Mouse (Mus musculus) kidney, embryonic 16.5 days (tissue): ENCODE data around the gene Abcg1. TPM values are rescaled to one million over a fixed set of nuclear protein-coding genes. Genes with fewer than 3 reads are reported as not detected.

Source experiments
- ATAC-seq: fragments of 200-750 bp; cut with Nextera tagmentation; 2 replicates; pipeline ENCODE4 v1.8.0; 2017; ENCODE audit warnings: moderate TSS enrichment; ENCODE audit not compliant: low FRiP score, low TSS enrichment
- H3K27ac ChIP-seq: fragments of 300-500 bp; sonication (generic); 2 replicates; pipeline ENCODE4 v1.5.1; 2014; ENCODE audit warnings: low read length
- H3K27me3 ChIP-seq: fragments of 300-500 bp; sonication (generic); 2 replicates; pipeline ENCODE4 v1.6.1; 2014; ENCODE audit warnings: low read length, control low read depth, mixed read lengths; ENCODE audit not compliant: insufficient read depth
- H3K36me3 ChIP-seq: fragments of 300-500 bp; sonication (generic); 2 replicates; pipeline ENCODE4 v1.6.1; 2014; ENCODE audit warnings: low read length, control low read depth, mixed read lengths; ENCODE audit not compliant: insufficient read depth
- H3K4me1 ChIP-seq: fragments of 300-500 bp; sonication (generic); 2 replicates; pipeline ENCODE4 v1.6.1; 2014; ENCODE audit warnings: low read length, control low read depth, mixed read lengths; ENCODE audit not compliant: insufficient read depth
- H3K4me2 ChIP-seq: fragments of 300-500 bp; sonication (generic); replicated peaks from 2 replicates; pipeline ENCODE4 v1.6.1; 2014; ENCODE audit warnings: low read depth, low read length
- H3K4me3 ChIP-seq: fragments of 300-500 bp; sonication (generic); 2 replicates; pipeline ENCODE4 v1.5.1; 2014; ENCODE audit warnings: mild to moderate bottlenecking, low read length
- H3K9ac ChIP-seq: fragments of 300-500 bp; sonication (generic); replicated peaks from 2 replicates; pipeline ENCODE4 v1.6.1; 2014; ENCODE audit warnings: low read length
- H3K9me3 ChIP-seq: fragments of 300-500 bp; sonication (generic); 2 replicates; pipeline ENCODE4 v1.6.1; 2016; ENCODE audit warnings: low read length, control low read depth
- WGBS: fragments of 180-500 bp; shearing (Covaris S2); extraction: QIAGEN DNeasy Blood & Tissue Kit; methylation state at CpG from one replicate; pipeline ENCODE4 v1.1.7; 2014; 5-methylcytosine and 5-hydroxymethylcytosine counted together
- polyA plus RNA-seq: library from polyadenylated mRNA; unstranded; fragments of >200 nt; fragmentation: Nextera tagmentation; extraction: Ambion mirVana; gene quantifications from 2 replicates; pipeline ENCODE4 v1.2.1, GENCODE M21; 2015

Abcg1 gene
- polyA plus RNA-seq, 1 experiment from 2014 or later = 9.2 TPM

DNA sequence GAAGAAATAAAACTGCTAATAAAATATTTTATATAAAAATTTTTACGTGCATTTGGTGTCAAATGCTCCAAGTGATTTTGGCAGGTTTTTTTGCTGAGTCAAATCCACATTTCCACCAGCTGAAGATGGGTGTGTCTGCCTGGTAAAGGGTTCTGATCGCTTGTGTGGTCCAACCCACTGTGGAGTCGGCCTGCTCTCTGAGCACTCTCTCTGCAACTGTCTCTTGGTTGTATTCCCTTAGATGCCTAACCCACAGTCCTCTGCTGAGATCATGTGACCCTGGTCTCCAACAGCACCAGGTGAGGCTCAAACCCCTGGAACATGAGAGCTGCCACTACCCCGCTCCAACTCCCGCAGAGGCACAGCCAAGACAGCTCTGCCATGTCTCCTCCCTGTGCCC, 60.5 kb downstream of the Abcg1 start:
- ATAC-seq = no peak
- no peaks in the 10 kb centered on the region for H3K36me3 ChIP-seq
- no peak overlapping the region for H3K9ac ChIP-seq
- 87% methylated on average over 5 of the region's 5 CpGs for WGBS
- no peaks in the 10 kb centered on the region for H3K9me3 ChIP-seq
- no peaks in the 10 kb centered on the region for H3K27me3 ChIP-seq
- no peaks in the 10 kb centered on the region for H3K4me1 ChIP-seq
- no peak overlapping the region for H3K4me2 ChIP-seq
- H3K27ac ChIP-seq = no peak overlapping the region
- H3K4me3 ChIP-seq = no peak overlapping the region

DNA sequence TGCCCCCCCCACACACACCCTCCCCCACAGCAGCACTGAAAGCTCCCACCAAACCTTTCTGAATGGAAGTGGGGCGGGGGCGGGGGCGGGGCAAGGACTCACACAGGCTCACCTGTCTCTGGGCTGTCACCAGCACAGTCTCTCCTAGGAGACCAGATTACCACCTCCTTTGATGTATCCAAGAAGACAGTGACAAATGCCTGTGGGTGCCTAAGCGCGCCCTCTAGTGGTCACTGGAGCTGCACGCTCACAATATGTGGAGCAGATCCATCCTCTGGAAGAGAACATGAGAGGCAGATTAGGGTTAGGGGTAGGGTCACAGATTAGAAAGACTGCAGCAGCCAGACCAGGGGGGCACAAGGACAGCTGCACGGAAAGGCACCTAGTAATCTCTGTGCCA, 62.0 kb downstream of the Abcg1 start:
- Histone ChIP-seq H3K4me3 (no peak overlapping the region), H3K9ac (no peak overlapping the region), H3K36me3 (no peaks in the 10 kb centered on the region), H3K4me2 (no peak overlapping the region), H3K27me3 (no peaks in the 10 kb centered on the region), H3K4me1 (no peaks in the 10 kb centered on the region), H3K27ac (no peak overlapping the region), H3K9me3 (peaks cover 6% of the 10 kb centered on the region; the same call in 1 of the 2 replicates)
- ATAC-seq = peak; percentile 53; the same call in 1 of the 2 replicates
- WGBS = 5% methylated on average over 7 of the region's 7 CpGs

DNA sequence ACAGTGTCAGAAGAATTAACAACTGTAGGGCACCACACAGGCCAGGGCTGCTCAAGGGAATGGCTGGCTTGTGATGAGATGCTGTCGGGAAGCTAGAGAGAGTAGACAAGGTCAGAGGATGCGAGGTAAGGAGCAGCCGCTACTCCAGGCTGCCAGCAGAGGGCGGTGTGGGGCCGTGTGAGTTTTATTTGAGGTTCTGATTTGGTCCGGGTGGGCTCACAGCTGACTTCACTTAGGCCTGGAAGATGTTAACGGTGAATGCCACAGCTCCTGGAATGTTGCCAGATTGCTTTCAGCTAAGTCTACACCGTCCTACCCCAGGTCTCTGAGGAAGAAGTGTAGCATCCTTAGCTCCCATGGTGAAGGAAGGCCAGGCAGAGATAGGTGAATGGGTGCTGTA, 64.5 kb downstream of the Abcg1 start:
- ATAC-seq = 0 out of 2 replicates have a peak, but pooled peaks have one; percentile 7
- Histone ChIP-seq H3K4me2 (no peak overlapping the region), H3K27ac (no peak overlapping the region), H3K36me3 (no peaks in the 10 kb centered on the region), H3K4me3 (no peak overlapping the region), H3K27me3 (no peaks in the 10 kb centered on the region), H3K9me3 (peaks cover 6% of the 10 kb centered on the region; the same call in 1 of the 2 replicates), H3K4me1 (peaks cover 7% of the 10 kb centered on the region; the same call in 1 of the 2 replicates), H3K9ac (no peak overlapping the region)
- WGBS = 12% methylated on average over 8 of the region's 8 CpGs

DNA sequence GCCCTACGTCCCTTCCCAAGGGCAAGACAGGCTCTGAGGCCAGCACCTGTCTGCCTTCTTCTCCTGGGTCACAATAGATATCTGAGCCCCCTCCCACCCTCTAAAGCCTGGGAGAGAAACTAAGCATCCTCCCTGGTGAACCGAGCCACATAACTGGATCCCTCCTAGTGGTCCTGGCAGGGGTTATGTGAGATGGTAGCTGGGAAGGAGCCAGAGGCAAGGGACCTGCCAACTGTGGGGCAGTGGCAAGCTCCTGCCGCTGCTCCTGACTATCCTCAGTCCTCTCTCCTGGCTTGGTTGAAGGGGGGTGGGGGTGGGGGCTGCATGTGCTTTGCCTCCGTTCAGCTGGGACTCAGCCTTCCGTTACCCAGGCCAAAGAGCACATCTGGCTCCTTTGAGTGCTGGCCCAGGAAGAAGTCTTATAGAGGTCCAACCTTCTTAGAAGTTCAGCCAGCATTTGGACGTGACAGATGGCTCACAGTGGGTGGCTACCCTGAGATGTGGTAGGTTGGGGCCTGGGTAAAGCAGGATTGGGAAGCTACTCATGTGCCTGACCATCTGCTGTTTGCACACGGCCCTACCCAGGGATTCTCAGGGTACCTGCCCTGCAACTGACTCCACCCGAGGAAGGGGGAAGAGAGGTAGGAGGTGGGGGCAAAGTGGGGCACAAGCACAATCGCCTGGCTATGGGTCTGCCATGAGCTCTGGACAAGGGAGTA, 68.2 kb downstream of the Abcg1 start:
- Histone ChIP-seq H3K36me3 (no peaks in the 10 kb centered on the region), H3K27me3 (no peaks in the 10 kb centered on the region), H3K9me3 (peaks cover 6% of the 10 kb centered on the region; the same call in 1 of the 2 replicates), H3K4me1 (peaks cover 7% of the 10 kb centered on the region; the same call in 1 of the 2 replicates), H3K4me3 (no peak overlapping the region), H3K27ac (no peak overlapping the region), H3K4me2 (no peak overlapping the region), H3K9ac (no peak overlapping the region)
- ATAC-seq = no peak
- 40% methylated on average over 9 of the region's 9 CpGs for WGBS

DNA sequence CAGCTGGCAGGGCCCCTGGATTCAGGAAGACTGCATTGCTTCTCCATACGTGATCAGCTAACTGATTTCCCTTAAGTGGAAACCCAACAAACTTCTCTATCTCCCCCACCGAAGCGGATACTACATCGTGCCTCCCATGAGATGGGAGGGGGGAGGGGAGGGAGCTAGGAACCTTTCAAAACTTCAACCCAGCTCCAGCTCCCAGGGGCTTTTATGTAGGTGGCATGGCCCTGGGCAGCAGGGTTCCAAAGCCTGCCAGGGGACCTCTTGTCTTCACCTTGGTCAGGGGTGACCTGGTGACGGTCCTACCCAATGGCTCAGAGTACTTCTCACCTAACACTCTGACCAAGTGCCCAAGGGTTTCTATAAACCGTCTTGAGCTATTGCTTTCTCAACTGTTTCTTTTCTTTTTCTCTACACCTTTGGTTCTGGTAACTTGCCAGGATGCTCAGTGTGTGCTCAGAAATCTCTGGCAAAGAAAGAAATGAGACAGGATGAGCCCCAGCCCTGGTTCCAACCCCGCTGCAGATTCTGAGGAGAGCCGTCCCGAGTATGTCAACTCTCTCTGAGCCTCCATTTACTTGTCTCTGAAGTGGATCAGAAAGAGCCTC, 71.3 kb downstream of the Abcg1 start:
- H3K4me1 ChIP-seq = peaks cover 7% of the 10 kb centered on the region; the same call in 1 of the 2 replicates
- no peak overlapping the region for H3K4me3 ChIP-seq
- H3K9me3 ChIP-seq = no peaks in the 10 kb centered on the region
- no peak for ATAC-seq
- WGBS = 79% methylated on average over 9 of the region's 9 CpGs
- H3K27ac ChIP-seq = no peak overlapping the region
- no peaks in the 10 kb centered on the region for H3K36me3 ChIP-seq
- H3K27me3 ChIP-seq = no peaks in the 10 kb centered on the region
- H3K4me2 ChIP-seq = no peak overlapping the region
- no peak overlapping the region for H3K9ac ChIP-seq

DNA sequence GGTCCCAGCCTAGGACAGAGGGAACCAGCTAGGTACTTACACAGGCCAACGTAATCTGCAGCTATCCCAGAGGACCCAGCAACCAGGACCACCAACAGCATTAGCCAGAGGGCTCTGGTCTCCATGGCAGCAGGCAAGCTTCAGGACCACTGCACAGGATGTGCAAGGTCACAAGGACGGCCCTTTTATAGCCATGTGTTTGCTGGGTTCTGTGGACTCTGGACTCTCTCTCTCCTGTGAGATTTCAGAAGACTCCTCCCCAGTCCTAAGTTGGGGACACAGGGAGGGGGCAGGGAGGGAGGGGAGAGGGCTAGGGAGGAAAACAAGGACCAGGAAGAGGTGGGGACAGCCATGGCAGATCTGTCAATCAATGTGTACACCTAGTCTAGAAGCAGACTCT, 72.0 kb downstream of the Abcg1 start, which contains the start of gene Tff3:
Gene Tff3, minus strand, starts transcription at position 195 of the 400 bp plus-strand sequence.
- H3K9ac ChIP-seq = no peak within 1 kb of the TSS
- 17% methylated on average over 2 of the region's 2 CpGs for WGBS
- H3K27me3 ChIP-seq = no peaks in the 10 kb centered on the region
- no peaks in the 10 kb centered on the region for H3K36me3 ChIP-seq
- H3K4me1 ChIP-seq = peaks cover 7% of the 10 kb centered on the region; the same call in 1 of the 2 replicates
- no peaks in the 10 kb centered on the region for H3K9me3 ChIP-seq
- no peak within 1 kb of the TSS for H3K4me3 ChIP-seq
- no peak within 1 kb of the TSS for H3K4me2 ChIP-seq
- no peak within 1 kb of the TSS for H3K27ac ChIP-seq
- no peak for ATAC-seq

DNA sequence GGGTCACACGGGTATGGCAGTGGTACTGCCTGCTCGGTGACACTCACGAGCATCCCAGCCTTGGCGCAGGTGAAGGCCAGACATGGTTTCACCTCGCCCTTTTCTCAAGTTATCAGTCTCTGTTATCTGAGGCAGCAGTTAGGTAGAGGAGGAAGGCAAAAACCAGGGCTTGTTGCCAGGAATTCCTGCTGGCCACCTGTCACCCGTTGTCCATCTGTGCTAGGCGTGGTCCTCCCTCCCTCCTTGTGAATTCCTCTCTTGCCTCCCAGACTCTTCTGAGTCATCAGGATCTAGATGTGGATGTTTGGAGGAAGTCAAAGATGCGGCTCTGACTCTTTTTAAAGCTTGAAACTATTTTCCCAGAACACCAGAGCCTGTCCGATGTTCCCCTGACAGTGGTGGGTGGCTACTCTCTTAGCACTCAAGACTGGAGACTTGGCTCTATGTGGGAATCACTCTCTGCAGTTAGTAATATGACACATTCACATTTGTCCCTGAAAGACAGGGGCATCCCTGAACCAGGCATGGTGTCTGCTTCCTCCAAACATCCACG, 73.9 kb downstream of the Abcg1 start:
- Histone ChIP-seq H3K27ac (no peak overlapping the region), H3K9ac (no peak overlapping the region), H3K4me1 (no peaks in the 10 kb centered on the region), H3K4me2 (no peak overlapping the region), H3K4me3 (no peak overlapping the region), H3K27me3 (no peaks in the 10 kb centered on the region), H3K9me3 (no peaks in the 10 kb centered on the region), H3K36me3 (no peaks in the 10 kb centered on the region)
- WGBS = 78% methylated on average over 10 of the region's 10 CpGs
- ATAC-seq = no peak

DNA sequence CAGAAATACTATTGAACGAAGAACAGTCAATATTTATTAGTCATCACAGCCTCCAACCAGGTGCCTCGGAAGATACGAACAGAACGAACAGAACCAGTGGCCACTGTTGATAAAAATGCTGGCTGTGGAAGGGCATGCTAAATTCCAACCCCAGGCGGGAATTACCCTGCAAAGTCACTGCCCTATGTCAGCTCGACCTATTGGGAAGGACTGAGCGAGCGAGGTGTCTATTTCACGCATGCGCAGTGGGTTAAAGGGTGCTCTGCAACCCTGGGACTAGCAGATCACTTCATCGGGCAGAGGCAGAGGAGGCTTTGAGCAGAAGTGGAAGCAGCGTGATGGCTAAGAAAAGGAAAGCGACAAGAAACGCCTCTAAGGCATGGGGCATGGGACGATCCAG, 76.3 kb downstream of the Abcg1 start:
- no peaks in the 10 kb centered on the region for H3K27me3 ChIP-seq
- WGBS = 67% methylated on average over 15 of the region's 15 CpGs

DNA sequence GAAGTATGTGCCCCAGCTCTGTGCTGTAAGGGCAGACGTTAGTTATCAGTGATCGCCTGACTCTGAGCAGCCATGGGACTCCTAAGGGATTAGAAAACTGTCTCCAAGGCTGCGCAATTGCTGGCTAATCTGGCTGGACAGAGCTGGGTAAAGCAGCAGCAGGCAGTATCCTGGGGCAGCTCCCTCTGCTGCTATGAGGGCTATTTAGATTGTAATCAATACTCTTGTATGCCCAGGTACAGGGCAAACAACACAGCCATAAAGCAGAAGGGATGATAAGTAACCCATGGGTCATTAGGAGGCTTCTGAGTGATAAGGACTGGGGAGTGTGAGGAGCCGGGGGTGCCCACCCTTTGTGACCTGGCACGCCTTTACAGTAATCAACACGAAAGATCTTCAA, 77.4 kb downstream of the Abcg1 start:
- WGBS = 56% methylated on average over 6 of the region's 6 CpGs
- no peak overlapping the region for H3K27ac ChIP-seq
- H3K27me3 ChIP-seq = no peaks in the 10 kb centered on the region
- no peaks in the 10 kb centered on the region for H3K9me3 ChIP-seq
- no peaks in the 10 kb centered on the region for H3K4me1 ChIP-seq
- H3K4me2 ChIP-seq = no peak overlapping the region
- H3K9ac ChIP-seq = no peak overlapping the region
- no peak for ATAC-seq
- no peak overlapping the region for H3K4me3 ChIP-seq
- H3K36me3 ChIP-seq = no peaks in the 10 kb centered on the region

More for the DNA sequence above, 76.3 kb downstream of the Abcg1 start:
- H3K27ac ChIP-seq = no peak overlapping the region
- H3K4me3 ChIP-seq = no peak overlapping the region
- no peaks in the 10 kb centered on the region for H3K4me1 ChIP-seq
- H3K9me3 ChIP-seq = no peaks in the 10 kb centered on the region
- no peaks in the 10 kb centered on the region for H3K36me3 ChIP-seq
- no peak for ATAC-seq
- H3K4me2 ChIP-seq = no peak overlapping the region
- no peak overlapping the region for H3K9ac ChIP-seq

DNA sequence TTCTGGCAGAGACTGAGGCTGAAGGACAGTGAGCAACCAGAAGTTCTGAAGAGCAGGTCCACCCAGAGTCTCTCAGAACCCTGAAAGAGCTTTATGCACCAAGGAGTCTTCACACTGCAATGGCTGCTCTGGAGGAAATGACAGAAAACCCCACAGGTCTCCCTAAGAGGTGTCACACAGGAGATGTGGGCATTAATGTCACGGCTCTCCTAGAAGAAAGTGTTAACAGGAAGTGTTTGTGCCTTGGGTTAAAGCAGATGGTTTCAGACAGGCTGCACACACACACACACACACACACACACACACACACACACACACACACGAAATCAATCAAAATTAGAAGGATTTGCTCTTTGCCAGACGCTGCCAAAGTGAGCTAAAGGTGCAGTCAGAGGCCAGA, 78.8 kb downstream of the Abcg1 start:
- ATAC-seq = no peak
- H3K9ac ChIP-seq = no peak overlapping the region
- H3K4me2 ChIP-seq = no peak overlapping the region
- H3K36me3 ChIP-seq = no peaks in the 10 kb centered on the region
- H3K4me3 ChIP-seq = no peak overlapping the region
- no peaks in the 10 kb centered on the region for H3K27me3 ChIP-seq
- 35% methylated on average over 3 of the region's 3 CpGs for WGBS
- no peaks in the 10 kb centered on the region for H3K9me3 ChIP-seq
- no peaks in the 10 kb centered on the region for H3K4me1 ChIP-seq
- no peak overlapping the region for H3K27ac ChIP-seq
